Mouse (Mus musculus) spleen, adult 12 weeks (tissue): ENCODE results near the gene Ctnnbl1.

Source experiments
- DNase-seq: peaks from one replicate; pipeline ENCODE4 v3.0.0; 2022; ENCODE audit warnings: low spot score

The Ctnnbl1 gene

DNA sequence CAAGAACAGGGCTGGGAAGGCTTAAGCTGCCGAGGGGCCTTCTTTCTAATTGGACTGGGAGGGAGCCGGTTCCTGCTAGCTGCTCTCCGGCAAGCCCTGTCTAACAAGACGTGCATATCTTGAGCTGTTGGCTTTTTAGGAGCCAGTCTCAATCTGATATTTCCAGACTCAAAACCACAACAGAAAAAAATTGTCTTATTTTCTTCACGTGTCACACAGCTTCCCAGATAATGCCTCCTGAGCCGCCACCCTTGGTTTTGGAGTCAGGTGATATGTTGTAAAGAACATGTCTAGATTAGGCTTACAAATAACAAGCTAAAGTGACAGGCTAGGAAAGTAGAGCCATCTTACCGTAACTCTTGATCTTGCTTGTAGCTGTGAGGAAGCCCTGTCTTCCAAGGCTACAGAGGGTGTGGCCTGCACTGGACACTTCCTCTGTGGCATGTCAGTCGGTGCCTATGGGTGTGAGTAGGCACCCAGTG, 56.7 kb downstream of the Ctnnbl1 start:
- DNase-seq = no peak

DNA sequence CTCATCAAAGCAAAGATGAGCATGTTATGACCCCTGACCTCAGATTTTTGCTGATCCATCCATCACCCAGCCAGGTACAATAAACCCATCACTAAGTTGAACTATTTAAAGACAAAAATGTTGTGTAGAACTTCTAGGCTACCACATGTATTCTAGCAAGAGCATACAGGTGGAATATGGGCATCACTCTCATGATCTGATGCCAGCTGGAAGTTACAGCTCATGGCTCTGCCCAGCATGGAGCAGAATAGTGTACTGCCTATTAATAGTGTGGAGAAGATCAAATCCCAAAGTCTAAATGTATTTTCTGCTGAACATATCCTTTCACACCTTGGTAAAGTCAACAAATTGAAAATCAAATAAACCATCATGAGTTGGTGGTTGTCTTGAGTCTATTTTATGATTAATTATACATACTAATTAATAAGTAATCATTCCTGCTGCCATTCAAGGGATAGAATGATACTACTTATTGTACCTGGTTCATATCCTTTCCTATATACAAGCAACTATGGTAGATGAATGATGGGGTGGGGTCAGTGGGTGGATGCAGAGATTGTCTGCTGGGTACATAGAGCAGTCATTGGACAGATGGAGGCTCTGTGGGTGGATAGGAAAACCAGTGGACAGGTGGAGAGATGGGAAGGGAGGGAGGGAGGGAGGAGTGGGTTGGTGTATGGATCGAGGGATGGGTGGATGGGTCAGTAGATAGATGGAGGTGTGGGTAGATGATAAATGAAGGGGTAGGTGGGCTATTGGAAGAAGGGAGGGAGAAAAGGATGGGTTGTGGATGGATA, 58.6 kb downstream of the Ctnnbl1 start:
- no peak for DNase-seq

DNA sequence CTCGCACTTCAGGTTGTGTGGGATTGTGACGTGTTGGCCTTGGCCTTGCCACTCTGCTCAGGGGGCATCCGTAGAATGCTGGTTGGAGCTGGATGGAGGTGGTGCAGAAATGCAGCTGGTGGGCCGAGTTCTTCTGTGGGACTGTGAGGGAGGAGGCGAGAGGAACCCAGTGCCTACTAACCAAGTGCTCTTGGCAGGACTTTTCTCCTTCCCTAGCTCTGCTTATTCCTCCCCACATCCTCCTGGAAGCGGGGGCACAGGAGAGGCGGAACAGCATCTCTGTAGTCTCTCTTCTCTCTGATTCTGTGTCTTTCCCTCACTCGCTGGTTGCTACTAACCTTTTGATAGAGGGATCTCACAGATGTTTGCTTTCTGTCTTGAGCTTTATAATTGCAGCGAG, 62.3 kb downstream of the Ctnnbl1 start:
- DNase-seq = no peak

DNA sequence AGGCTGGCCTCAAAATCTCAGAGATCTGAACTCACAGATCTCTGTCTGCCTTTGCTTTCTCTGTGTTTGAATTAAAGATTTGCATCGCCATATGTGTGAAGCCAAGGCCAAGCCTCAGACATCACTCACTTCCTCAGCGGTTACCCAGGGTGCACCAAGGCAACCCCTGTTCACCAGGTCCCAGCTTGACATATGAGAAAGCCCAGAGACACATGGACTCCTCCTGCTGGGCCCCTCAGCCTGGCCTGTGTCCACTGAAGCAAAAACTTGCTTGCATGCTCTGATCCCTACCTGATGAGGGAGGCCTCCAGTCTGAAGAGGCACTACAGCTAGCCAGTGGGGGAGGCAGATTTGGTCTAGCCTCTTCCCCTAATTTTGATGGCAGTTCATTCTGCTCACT, 63.1 kb downstream of the Ctnnbl1 start:
- DNase-seq = no peak

DNA sequence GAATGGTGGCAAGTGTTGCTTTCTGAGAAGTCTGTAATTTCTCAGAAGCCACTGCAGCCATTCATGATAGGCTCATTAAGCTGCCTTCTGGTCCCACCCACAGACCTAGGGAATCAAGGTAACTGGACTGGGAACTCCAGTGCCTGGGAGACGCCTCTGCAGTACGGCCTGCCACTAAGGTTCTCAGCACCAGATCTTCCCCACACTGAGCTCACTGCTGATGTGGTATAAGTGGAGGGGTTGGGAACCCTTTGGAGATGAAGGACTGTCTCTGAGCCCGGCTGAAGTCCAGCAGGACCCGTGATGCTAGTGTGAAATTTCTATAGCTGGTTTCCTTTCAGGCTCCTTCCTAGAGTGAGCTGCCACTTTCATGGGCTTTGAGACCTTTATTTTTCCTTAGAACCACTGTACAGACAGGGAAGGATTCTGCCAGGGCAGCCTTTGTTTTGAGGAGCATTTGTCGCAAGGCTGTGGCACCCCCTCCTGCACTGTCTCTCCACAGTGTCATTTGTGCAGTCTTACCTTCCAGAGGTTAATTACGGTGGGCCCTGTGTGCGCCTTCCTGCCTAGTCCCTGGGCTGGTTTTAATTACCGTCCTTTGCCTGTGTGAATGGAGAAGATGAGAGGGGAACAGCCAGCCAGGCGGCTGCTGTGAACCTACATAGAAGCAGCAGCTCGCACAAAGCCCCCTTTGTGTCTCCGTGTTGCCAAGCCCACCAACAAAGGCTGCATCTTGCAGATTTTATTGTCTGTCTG, 63.7 kb downstream of the Ctnnbl1 start:
- DNase-seq = no peak

DNA sequence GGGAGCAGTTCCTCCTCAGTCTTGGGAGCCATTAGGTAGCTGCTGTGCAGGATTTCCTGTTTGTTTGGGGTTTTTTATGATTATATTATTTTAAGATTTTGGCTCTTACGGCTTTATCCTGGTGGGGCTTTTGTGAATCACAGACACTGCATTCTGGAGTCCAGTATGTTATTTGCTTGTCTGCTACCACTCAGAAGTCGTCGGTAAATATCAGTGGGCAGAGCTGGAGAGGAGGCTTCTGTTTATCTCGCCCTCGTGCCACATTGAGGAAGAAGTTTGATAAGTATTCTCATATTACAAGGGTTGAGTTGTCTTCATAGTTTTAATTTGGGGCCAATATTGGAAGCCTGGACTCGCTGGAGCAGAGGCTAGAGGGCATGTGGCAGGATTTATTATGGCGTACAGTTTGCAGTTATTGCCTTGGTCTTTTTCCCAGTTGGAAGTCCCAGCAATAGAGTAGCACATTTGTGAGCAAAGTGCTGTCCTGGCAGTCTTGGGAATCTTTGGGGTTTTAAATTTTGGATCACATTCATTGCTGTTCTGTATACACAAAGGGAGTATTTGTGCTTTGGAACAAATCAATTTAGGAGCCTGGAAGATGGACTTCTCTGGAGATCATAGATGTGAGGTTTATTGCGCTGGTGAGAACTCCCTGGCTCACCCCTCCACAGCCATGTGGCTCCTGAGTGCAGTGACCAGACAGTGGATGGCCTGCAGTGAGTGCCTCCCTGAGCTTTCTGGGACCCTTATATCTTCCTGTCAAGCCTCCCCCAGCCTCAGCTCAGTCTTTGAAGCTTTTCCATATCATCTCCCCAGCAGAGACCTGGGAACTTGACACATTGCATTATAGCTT, 64.5 kb downstream of the Ctnnbl1 start:
- no peak for DNase-seq

DNA sequence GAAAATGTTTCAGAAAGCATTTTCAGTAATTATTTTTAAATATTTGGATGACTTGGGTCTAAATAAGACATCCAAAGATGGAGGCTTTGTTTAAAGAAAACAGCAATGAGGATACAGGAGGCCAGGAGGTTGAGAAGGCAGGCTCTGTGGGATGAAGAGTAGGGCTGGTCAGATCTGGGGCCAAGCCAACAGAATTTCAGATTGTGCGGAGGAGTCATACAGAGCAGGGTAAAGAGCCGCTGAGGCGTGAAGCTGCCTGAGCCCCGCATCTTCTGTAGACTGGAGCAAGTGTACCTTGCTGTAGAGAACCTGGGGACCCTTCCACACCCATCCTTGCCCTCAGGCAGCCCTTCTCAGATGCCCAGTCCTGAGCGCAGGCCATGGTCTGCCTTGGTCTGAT, 65.5 kb downstream of the Ctnnbl1 start:
- DNase-seq = no peak

DNA sequence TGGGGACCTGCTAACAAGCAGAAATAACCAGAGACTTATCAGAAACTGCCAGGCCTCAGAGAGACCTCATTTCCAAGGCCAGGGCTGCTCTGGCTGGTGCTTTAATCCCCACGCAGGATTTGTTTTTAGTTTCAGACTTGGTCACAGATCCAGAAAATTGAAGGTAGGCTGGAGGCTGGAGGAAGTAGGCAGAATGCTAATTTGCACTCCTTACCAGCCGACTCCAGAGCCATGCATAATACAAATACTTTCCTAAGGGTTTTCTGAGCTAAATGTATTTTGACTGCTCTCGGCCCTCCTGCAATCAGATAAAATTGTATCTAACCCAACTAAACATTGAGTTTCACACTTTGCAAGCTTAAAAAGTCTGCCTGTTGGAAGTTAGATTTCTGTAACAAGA, 67.2 kb downstream of the Ctnnbl1 start:
- DNase-seq = no peak

DNA sequence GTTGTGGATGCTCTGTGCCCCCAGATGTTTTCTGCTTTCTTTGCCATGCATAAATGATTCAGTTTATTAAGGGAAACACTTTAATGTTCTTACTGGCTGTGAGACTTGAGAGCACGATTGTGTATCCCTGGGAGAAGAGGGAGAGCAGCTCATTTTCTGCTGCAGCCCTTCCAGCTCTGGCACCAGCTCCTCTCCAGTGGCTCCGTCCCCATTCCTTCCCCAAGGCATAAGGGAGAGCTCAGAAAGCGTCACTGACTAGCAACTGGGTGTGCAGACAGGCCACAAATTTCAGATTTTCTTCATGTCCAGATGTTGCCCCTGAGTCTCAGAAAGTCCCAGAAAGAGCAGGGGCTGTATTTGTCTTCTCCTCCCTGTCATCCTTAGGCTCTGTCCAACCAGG, 67.9 kb downstream of the Ctnnbl1 start:
- DNase-seq = no peak

DNA sequence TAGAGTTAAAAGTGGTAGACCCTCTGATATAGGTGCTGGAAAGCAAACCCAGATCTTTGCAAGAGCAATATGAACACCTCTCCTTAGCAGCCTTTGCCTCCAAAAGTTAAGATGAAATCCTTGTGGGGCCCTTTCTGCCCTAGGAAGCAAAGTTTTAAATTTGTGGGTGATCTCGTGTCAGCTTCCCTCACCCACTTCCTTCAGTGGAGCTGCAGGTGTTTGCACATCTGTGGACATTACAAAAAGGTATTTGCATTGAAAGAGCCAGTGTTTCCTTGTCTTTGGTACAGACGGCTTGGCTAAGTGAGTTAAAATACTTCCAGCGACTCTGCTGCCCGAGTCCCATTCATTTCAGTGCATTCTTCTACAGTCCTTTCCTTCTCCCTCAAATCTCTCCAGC, 69.9 kb downstream of the Ctnnbl1 start:
- no peak for DNase-seq

DNA sequence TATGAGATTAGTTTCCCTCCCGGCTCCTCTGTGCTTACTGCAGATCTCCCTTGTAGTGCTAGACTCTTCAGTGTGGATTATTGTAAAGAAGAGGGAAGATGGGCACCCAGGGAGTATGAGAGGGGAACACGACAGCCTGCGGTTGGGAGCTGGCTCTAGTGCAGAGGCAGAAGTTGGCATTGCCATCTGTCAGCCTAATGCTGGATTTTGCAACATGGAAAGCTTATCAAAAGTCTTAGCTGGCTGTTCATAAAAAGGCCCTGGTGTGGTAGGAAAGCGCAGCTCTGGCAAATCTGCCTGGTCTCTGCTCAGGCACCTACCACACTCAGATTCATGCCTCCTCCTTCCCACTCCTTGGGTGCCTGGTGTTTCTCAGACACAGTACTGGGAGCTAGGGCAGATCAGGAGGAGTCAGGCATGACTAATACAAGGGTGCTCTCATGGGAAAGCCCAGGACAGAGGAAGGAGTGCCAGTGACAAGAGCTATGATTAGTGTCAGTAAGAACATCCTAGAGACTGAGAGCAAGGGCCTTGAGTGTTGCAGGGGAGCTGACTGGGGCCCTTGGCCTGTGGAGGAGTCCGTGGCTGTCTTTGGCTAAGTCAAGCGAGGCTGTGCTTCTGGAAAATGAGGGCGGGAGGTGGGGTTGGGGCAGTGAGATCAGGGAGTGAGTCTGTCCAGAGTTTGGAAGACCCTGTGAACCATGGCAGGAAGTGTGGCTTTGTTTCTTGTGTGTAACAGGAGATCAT, 70.6 kb downstream of the Ctnnbl1 start:
- no peak for DNase-seq

DNA sequence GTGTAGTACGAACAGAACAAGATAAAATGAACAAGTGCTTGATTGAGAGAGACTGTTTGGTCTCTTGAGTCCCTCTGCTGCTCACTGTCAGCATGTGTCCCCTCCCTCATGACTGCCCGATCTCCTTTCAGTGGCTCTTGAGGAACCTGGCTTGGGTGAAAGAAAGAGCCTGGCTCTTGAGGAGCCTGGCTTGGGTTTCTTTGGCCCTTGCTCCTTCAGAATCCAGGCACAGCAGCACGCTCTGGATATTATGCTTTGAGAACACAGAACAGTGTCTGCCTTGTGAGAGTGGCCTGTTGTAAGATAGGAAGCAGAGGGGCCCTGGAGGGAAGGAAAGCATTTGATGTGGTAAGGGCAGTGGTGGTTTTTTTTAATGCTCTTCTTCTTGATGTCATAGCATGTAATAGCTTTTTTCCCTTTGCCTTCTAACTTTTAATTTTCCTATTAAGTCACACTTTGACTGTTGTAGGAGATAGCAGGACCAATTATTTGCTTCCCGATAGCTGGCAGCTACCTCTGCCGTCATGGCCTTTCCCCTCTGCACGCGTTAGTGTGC, 71.2 kb downstream of the Ctnnbl1 start:
- DNase-seq = no peak

DNA sequence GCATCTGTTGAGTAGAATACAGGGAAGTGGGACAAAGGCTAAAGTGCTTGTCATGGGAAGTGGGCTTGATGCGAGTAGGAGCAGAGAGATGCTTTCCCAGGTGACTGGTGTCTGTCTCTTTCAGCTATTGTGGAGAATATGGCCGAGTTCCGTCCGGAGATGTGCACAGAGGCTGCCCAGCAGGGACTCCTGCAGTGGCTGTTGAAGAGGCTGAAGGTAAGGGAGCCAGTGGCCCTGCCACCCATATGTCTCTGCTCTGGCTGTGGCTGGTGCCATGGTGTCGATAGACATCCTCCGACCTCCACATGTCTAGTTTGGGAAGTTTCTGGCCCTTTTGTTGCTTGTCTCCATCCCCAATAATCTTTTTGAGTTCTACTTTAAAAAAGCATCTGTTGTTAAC, 72.1 kb downstream of the Ctnnbl1 start:
- DNase-seq = no peak

DNA sequence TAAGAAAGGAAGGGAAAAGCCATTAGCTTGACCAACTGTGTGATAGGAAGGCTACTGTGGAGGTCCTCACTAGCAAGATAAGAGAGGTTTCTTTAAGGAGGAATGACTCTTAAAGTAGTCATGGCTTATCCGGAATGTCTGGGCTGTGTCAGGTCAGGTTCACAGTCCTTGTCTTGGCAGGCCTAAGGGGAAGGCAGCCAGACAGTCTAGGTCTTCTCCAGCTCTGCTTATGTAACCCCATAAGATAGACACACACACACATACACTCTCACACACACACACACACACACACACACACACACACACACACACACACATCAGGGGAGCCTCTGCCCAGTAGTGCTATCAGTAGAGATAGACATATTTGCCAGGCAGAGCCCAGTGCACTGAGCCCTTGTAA, 73.5 kb downstream of the Ctnnbl1 start:
- DNase-seq = no peak

DNA sequence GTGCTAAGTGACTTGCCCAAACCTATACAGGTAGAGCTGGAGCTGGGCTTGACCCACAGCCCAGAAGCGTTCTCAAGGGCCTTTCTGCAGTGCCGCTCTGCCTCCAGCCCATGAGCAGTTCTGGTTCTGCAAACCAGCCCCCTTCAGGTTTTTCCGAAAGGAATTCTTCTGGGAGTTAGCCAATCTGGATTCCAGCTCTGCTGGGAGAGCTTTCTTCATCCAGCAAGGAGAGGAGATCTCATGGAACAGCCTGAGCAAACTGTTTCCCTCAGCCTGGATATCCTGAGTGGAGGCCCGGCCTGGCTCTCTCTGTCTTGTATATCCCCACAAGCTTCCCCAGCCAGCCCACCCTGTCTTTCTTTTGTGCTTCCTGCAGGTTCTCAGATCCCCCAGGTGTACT, 75.9 kb downstream of the Ctnnbl1 start:
- DNase-seq = no peak

DNA sequence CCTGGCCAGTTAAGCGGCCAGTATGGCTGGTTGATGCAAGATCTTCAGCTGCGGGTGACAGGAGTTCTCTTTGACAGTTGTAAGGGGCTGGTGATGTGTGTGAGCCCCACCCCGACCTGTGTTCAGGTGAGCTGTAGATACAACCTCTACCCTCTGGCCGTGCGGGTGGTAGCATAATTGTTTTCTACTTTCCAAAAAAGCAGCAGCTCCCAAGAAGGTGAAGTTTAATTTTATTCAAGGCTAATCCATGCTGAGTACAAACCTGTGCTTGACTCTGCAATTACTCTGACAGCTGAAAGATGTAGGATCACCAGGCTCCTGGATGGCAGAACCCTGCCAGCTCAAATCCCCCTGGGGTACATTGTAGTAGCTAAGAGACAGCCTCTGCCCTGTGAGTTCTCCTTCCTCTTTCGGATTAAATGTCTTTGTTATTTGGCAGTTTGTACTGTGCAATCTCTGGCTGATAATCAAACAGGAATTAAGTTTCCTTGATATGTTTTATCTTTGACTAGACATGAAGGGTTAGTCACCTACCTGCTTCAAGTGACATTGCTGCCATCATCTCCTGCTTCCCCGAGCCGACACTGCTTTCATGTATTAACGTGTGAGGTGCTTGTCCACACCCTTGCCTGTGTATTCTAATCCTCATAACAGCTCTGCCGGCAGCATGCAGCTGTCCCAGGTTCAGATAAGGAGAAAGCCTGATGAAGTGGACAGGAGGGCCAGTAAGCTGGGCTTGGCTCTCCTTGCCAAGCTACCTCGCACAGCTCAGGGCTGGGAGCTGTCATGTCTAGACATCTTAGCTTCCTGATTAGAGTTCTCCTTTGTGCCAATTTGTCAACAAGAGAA, 77.1 kb downstream of the Ctnnbl1 start:
- no peak for DNase-seq

DNA sequence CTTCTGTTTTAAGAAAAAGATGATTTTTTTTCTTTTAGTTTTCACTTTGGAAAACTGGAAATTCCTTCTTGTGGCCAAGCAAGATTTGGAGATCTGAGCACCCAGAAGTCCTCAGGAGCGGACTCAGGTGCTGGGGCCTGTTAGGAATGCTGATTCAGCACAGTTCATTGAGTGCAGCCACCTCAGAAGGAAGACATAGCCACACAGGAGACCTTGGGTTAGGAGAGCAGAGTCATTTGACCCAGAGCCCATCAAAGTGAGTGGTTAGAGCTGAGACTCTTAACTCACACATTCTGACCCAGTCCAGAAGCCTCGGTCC, 77.7 kb downstream of the Ctnnbl1 start:
- DNase-seq = no peak

DNA sequence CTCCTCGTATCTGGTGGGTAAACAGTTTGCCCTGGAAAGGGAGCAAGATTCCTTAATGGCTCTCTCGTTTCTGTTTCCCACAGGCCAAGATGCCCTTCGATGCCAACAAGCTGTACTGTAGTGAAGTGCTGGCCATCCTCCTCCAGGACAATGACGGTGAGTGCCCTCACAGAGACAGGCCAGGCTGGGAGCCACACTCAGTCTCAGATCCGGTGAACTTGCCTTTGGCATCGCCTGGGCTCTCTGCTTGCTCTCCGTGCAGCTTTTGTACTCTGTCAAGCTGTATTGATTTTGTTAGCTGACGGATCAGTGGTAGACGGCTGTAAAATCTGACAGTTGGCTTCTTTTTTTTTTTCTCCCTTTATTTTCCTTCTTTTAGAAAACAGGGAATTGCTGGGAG, 80.5 kb downstream of the Ctnnbl1 start:
- no peak for DNase-seq

DNA sequence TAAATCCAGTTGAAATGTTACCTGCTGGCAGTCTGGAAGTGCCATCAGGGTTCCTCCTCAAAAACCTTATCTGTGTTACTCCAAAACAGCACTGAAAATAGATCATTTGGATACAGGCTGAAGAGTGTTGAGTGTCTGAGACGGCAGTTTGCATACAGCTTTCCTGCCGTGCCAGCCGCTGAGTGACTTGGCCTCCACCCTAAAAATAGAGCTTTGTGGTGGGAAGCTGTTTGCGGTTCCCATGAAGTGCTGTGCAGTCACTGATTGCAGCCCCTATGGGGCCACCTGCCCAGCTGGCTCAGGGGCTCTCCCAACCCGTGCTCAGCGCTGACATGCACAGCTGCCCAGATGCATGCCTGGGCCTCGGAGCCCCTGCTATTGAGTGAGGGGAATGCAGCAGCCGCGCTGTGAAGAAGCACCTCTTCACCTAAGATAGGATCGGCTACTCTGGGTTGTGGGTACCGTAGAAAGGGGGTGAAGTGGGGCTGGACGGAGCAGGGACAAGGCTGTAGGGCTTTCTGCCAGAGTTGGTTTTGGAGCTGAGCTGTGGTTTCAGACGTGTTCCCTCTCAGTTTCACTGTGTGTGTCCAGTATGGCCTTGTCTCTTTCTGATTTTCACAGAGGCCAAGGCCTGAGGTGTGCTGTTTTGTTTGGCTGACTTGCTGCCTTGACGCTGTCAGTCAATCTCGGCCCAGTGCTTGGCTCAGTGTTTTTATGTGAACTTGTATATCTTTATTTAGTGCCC, 81.5 kb downstream of the Ctnnbl1 start:
- no peak for DNase-seq

DNA sequence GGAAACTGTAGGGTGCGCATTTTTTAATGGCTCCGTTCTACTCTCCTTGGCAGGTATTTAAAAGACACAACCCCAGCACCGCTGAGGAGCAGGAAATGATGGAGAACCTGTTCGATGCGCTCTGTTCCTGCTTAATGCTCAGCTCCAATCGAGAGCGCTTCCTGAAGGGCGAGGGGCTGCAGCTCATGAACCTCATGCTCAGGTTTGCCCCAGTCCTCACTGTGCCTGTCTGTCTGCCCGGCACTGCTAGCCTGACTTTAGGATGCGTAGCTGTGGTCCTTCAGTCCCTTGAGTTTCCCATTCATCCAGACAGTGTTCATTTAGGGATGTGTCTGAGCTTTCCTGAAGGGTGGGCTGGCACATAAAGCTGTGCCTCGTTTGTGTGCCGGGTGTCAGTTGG, 82.2 kb downstream of the Ctnnbl1 start:
- no peak for DNase-seq
